Mouse (Mus musculus) embryonic facial prominence, embryonic 13.5 days (tissue): Measurements from ENCODE around the gene Rbak. TPM values are rescaled to one million over a fixed set of nuclear protein-coding genes. Genes with fewer than 3 reads are reported as not detected.

Source experiments
- microRNA-seq: library from miRNA; unstranded; fragments of <30 nt; microRNA quantifications from one replicate; pipeline ENCODE4, GENCODE M21; 2016
- polyA plus RNA-seq: library from polyadenylated mRNA; unstranded; fragments of >200 nt; fragmentation: Nextera tagmentation; extraction: Ambion mirVana; gene quantifications from 2 replicates; pipeline ENCODE4 v1.2.1, GENCODE M21; 2015

Rbak gene
- polyA plus RNA-seq, 1 experiment from 2014 or later: 21.2 TPM

Small RNAs within 50 kb of the gene (microRNA-seq; reads per million reads assigned to microRNA genes)
- not detected for gene Gm44405

Other genes starting within 250 kb of the Rbak start
- 392 and 441 TPM in 2 replicates for gene Fscn1, start 220.4 kb downstream of the Rbak start, polyA plus RNA-seq
- 51.1 and 51.3 TPM in 2 replicates for gene Rnf216, start 67.8 kb downstream of the Rbak start, polyA plus RNA-seq
- 0.06 and 0.36 TPM in 2 replicates for gene Olfr718-ps1, start 33.2 kb downstream of the Rbak start, polyA plus RNA-seq
- gene Spdye4b, start 242 bp upstream of the Rbak start, polyA plus RNA-seq: not detected in 2 replicates
- not detected in 2 replicates for gene Spdye4a, start 46.1 kb upstream of the Rbak start, polyA plus RNA-seq
- 23.0 and 24.4 TPM in 2 replicates for gene Zfp12, start 54.4 kb upstream of the Rbak start, polyA plus RNA-seq
- 4.5 and 4.7 TPM in 2 replicates for gene Zfp316, start 89.2 kb upstream of the Rbak start, polyA plus RNA-seq
- gene Zfp853, start 112.8 kb upstream of the Rbak start, polyA plus RNA-seq: 0.32 and 0.34 TPM in 2 replicates
- 35.6 and 39.9 TPM in 2 replicates for gene E130309D02Rik, start 134.6 kb upstream of the Rbak start, polyA plus RNA-seq
- 79.9 and 84.5 TPM in 2 replicates for gene Zdhhc4, start 148.5 kb upstream of the Rbak start, polyA plus RNA-seq
- 0.52 and 1.1 TPM in 2 replicates for gene Grid2ip, start 176.6 kb upstream of the Rbak start, polyA plus RNA-seq
- gene Kdelr2, start 223.1 kb upstream of the Rbak start, polyA plus RNA-seq: 355 and 381 TPM in 2 replicates